Mouse (Mus musculus) heart, adult 2 months (tissue): ENCODE measurements around the gene Plpp3.

ENCODE experiments used
- CTCF ChIP-seq: fragments of 200-600 bp; IDR thresholded peaks from 2 replicates; pipeline ENCODE4 v1.8.1; 2022; ENCODE audit warnings: antibody characterized with exemption, mild to moderate bottlenecking, moderate library complexity
- POLR2A ChIP-seq: fragments of 200-500 bp; IDR thresholded peaks from 2 replicates; pipeline ENCODE4 v1.6.1; 2011; ENCODE audit warnings: mild to moderate bottlenecking, low read depth, low read length, control low read depth; ENCODE audit not compliant: insufficient read depth

DNA sequence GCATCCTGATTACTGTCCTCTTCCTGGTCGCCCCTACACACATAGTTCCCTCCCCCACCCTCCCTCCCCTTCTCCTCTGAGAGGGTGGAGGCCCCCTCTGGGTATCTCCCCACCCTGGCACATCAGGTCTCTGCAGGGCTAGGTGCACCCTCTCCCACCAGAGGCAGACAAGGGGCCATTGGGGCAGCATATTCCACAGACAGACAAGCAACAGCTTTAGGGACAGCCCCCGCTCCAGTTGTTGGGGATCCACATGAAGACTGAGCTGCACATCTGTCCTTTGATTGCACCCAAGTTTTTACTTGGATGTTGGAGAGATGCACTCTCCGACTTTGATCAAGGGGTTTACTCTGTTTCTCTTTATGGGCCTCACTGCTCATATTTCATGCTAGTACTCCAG is 43.7 kb upstream of the Plpp3 start:
- TF ChIP-seq CTCF (no peak), POLR2A (no peak)
